32 mouse cellular contexts compared by ENCODE assay signal in the genomic region with DNA sequence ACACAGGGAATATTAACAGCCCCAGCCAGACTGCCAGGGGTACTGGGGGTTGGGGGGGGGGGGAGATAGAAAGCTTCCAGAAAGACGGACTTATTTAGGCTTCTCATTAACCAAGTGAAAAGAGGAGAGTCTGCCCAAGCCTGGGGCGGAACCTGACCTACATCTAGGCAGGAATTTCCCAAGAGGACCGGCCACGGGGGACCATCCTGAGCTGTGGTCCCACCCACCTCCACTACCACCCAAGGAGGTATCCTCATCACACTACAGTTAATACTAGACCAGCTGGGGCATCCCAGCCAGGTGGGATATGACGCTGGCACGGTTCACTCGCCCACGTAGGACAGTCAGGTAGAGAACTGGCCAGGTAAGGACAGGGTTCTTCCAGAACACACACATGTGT. TPM values are rescaled to one million over a fixed set of nuclear protein-coding genes. Genes with fewer than 3 reads are reported as not detected.
DNase-seq lines count a peak whose midpoint lies in the region; ATAC-seq and TF ChIP-seq lines count a peak whose summit lies in the region.
"Had no signal": no experiment of that assay in that cellular context is flagged by ENCODE, and none has a peak within 500 bp of the region (broad histone marks: within the 10 kb centered on the region; RNA-seq: fewer than 3 reads in every experiment).

No protein-coding gene starts in this region.

- no peak for DNase-seq in heart, adult 8-10 months (ENCODE audit: low spot score)
- peak; percentile 54 for DNase-seq in lung, postnatal 10 days
- DNase-seq in lung, postnatal 4 days: no peak
- DNase-seq in gastrocnemius, postnatal 14 days: peak; percentile 53
- no peak for DNase-seq in liver
- DNase-seq: cerebellum, adult 11-12 months; cerebellum, postnatal 14 days; kidney, adult 9 months; kidney, postnatal 10 days; layer of hippocampus, postnatal 36 days; liver, postnatal 0 days; spleen, adult 18-20 months; thymus, adult 2 months; thymus, postnatal 36 days had no signal

- no peak overlapping the region for H3K27ac ChIP-seq in heart, embryonic 12.5 days (ENCODE audit: poor library complexity, severe bottlenecking)
- peak overlapping the region; percentile 53; the same call in 1 of the 2 replicates for H3K27ac ChIP-seq in embryonic fibroblast, embryonic 13.5 days (ENCODE audit: insufficient read depth, low read length)
- H3K27ac ChIP-seq: heart, embryonic 10.5 days; hindbrain, embryonic 13.5 days; limb, embryonic 12.5 days; liver, embryonic 12.5 days; neural tube, embryonic 12.5 days had no signal

- no peak for TF ChIP-seq POLR2A in embryonic fibroblast, embryonic 13.5 days (IDR thresholded peaks at IDR 0.05; ENCODE audit: low read depth, low read length)

- no peaks in the 10 kb centered on the region for H3K36me3 ChIP-seq in heart, embryonic 12.5 days
- H3K36me3 ChIP-seq: heart, embryonic 10.5 days; hindbrain, embryonic 13.5 days; limb, embryonic 12.5 days; liver, embryonic 12.5 days; neural tube, embryonic 12.5 days had no signal

- ATAC-seq in heart, embryonic 12.5 days (ENCODE audit: insufficient number of reproducible peaks, low FRiP score): peak; percentile 53; the same call in 1 of the 2 replicates
- ATAC-seq: CD4-positive, CD25-positive, alpha-beta regulatory T cell, adult 4 months; forebrain, embryonic 14.5 days; intestine, postnatal 0 days; liver, embryonic 12.5 days; liver, postnatal 0 days; midbrain, embryonic 16.5 days had no signal

- no peak overlapping the region for H3K9ac ChIP-seq in heart, embryonic 12.5 days
- H3K9ac ChIP-seq: hindbrain, embryonic 13.5 days; limb, embryonic 12.5 days; liver, embryonic 12.5 days; liver, postnatal 0 days; neural tube, embryonic 12.5 days had no signal

- H3K9me3 ChIP-seq in heart, embryonic 12.5 days (replicated peaks): no peaks in the 10 kb centered on the region
- H3K9me3 ChIP-seq: heart, embryonic 10.5 days; hindbrain, embryonic 13.5 days; limb, embryonic 12.5 days; liver, embryonic 12.5 days; neural tube, embryonic 12.5 days had no signal

- intact Hi-C loops in gastrocnemius, postnatal 14 days (cut with DNase I; ENCODE audit: low total_unique reads): no loop called here

- H3K4me2 ChIP-seq in heart, embryonic 12.5 days: no peak overlapping the region
- H3K4me2 ChIP-seq: hindbrain, embryonic 13.5 days; limb, embryonic 12.5 days; liver, embryonic 12.5 days; neural tube, embryonic 12.5 days had no signal

- H3K27me3 ChIP-seq in heart, embryonic 12.5 days (replicated peaks): no peaks in the 10 kb centered on the region; the same call in 1 of the 2 replicates
- H3K27me3 ChIP-seq: hindbrain, embryonic 13.5 days; limb, embryonic 12.5 days; neural tube, embryonic 12.5 days had no signal

- peaks cover 4% of the 10 kb centered on the region for H3K4me1 ChIP-seq in heart, embryonic 12.5 days (replicated peaks)
- H3K4me1 ChIP-seq in embryonic fibroblast, embryonic 13.5 days (ENCODE audit: control insufficient read depth, insufficient read depth, low read length): peaks cover under 1% of the 10 kb centered on the region; the same call in 1 of the 2 replicates
- H3K4me1 ChIP-seq: neural tube, embryonic 12.5 days had no signal

- no peak overlapping the region for H3K4me3 ChIP-seq in heart, embryonic 12.5 days
- H3K4me3 ChIP-seq in embryonic fibroblast, embryonic 13.5 days (ENCODE audit: insufficient read depth, low read length): no peak overlapping the region
- H3K4me3 ChIP-seq: heart, embryonic 10.5 days; hindbrain, embryonic 13.5 days; limb, embryonic 12.5 days; liver, embryonic 12.5 days; neural tube, embryonic 12.5 days had no signal

- TF ChIP-seq CTCF in embryonic fibroblast, embryonic 13.5 days (IDR thresholded peaks at IDR 0.05; ENCODE audit: borderline replicate concordance, insufficient read depth, low read length): no peak

- WGBS in heart, embryonic 12.5 days: 80% methylated on average over 8 of the region's 8 CpGs

RNA-seq across cellular contexts. Expression of gene Tmem270, which starts 33.5 kb away (rescaled TPM):
- polyA plus RNA-seq in heart, embryonic 12.5 days (2016; fragmentation: Nextera tagmentation; extraction: Ambion mirVana): not detected in 2 replicates
- total RNA-seq in heart, adult 8-10 months (2022): not detected
- polyA plus RNA-seq in embryonic fibroblast, embryonic 13.5 days (2011; ENCODE audit: insufficient read length, low read depth, missing spikeins): not detected in 2 replicates
- not detected for total RNA-seq in gastrocnemius, postnatal 14 days (2021)
- total RNA-seq: adrenal gland, adult 18-20 months; adrenal gland, postnatal 25 days; granulocyte monocyte progenitor cell, adult 5-6 weeks; heart, postnatal 4 days; layer of hippocampus, postnatal 36 days had no signal
- polyA plus RNA-seq: CD4-positive, CD25-positive, alpha-beta regulatory T cell, adult 4 months; cortical plate, adult 2 months; forebrain, embryonic 14.5 days; heart, embryonic 10.5 days; heart, embryonic 16.5 days; hindbrain, embryonic 13.5 days; intestine, postnatal 0 days; large intestine, adult 2 months; limb, embryonic 12.5 days; liver, embryonic 12.5 days; liver, postnatal 0 days; midbrain, embryonic 16.5 days; neural tube, embryonic 12.5 days; thymus, adult 2 months had no signal

RNA-seq across cellular contexts. Expression of gene Cldn13, which starts 42.3 kb away (rescaled TPM):
- polyA plus RNA-seq in heart, embryonic 12.5 days (2016; fragmentation: Nextera tagmentation; extraction: Ambion mirVana): 5.4 and 10.0 TPM in 2 replicates
- total RNA-seq in heart, adult 8-10 months (2022): not detected
- polyA plus RNA-seq in embryonic fibroblast, embryonic 13.5 days (2011; ENCODE audit: insufficient read length, low read depth, missing spikeins): not detected in 2 replicates
- total RNA-seq in gastrocnemius, postnatal 14 days (2021): not detected
- total RNA-seq: adrenal gland, adult 18-20 months; adrenal gland, postnatal 25 days; granulocyte monocyte progenitor cell, adult 5-6 weeks; heart, postnatal 4 days; layer of hippocampus, postnatal 36 days had no signal
- polyA plus RNA-seq: CD4-positive, CD25-positive, alpha-beta regulatory T cell, adult 4 months; cortical plate, adult 2 months; hindbrain, embryonic 13.5 days; intestine, postnatal 0 days; midbrain, embryonic 16.5 days had no signal

RNA-seq across cellular contexts. Expression of gene Mettl27, which starts 59.1 kb away (rescaled TPM):
- polyA plus RNA-seq in heart, embryonic 12.5 days (2016; fragmentation: Nextera tagmentation; extraction: Ambion mirVana): 8.6 and 11.1 TPM in 2 replicates
- 10 to 100 TPM in 1 of 4 experiments, 1 to 10 TPM in 3; 6.3 to 11.9 (median 7.9) TPM for total RNA-seq in heart, adult 8-10 months (2022)
- 4.1 and 4.2 TPM in 2 replicates for polyA plus RNA-seq in embryonic fibroblast, embryonic 13.5 days (2011; ENCODE audit: insufficient read length, low read depth, missing spikeins)
- 1 to 10 TPM; 4.9 to 6.2 TPM for total RNA-seq in gastrocnemius, postnatal 14 days (2021)

Comparison
In these comparisons a context has a peak if more than half of its experiments do, and no peak if none do; other contexts are left out.
1. DNase-seq: peak in lung, postnatal 10 days (single experiment) and gastrocnemius, postnatal 14 days (single experiment); none in heart, adult 8-10 months (single experiment), lung, postnatal 4 days (0 of 2) and liver (single experiment).